Mouse (Mus musculus) embryonic facial prominence, embryonic 14.5 days (tissue): ENCODE data around the gene Ctdsp1. TPM values are rescaled to one million over a fixed set of nuclear protein-coding genes. Genes with fewer than 3 reads are reported as not detected.

Source experiments
- ATAC-seq: fragments of 200-750 bp; cut with Nextera tagmentation; 2 replicates; pipeline ENCODE4 v1.8.0; 2017; ENCODE audit warnings: low read depth, moderate number of reproducible peaks, moderate TSS enrichment
- DNase-seq: peaks from one replicate; pipeline ENCODE4 v3.0.0-alpha.2; 2015; ENCODE audit warnings: low spot score
- H3K27ac ChIP-seq: fragments of 300-500 bp; sonication (generic); replicated peaks from 2 replicates; pipeline ENCODE4 v1.5.1; 2014; ENCODE audit warnings: low read depth, mild to moderate bottlenecking, low read length, moderate library complexity
- H3K27me3 ChIP-seq: fragments of 300-500 bp; sonication (generic); replicated peaks from 2 replicates; pipeline ENCODE4 v1.6.1; 2014; ENCODE audit warnings: low read length; ENCODE audit not compliant: control insufficient read depth, insufficient read depth
- H3K36me3 ChIP-seq: fragments of 300-500 bp; sonication (generic); 2 replicates; pipeline ENCODE4 v1.6.1; 2014; ENCODE audit warnings: low read length, mixed read lengths; ENCODE audit not compliant: control insufficient read depth, insufficient read depth
- H3K4me1 ChIP-seq: fragments of 300-500 bp; sonication (generic); 2 replicates; pipeline ENCODE4 v1.6.1; 2014; ENCODE audit warnings: antibody characterized with exemption, low read length; ENCODE audit not compliant: control insufficient read depth, insufficient read depth
- H3K4me2 ChIP-seq: fragments of 300-500 bp; sonication (generic); 2 replicates; pipeline ENCODE4 v1.6.1; 2014; ENCODE audit warnings: low read depth, mild to moderate bottlenecking, low read length, moderate library complexity, mixed read lengths
- H3K4me3 ChIP-seq: fragments of 300-500 bp; sonication (generic); 2 replicates; pipeline ENCODE4 v1.5.1; 2014; ENCODE audit warnings: low read depth, mild to moderate bottlenecking, low read length
- H3K9ac ChIP-seq: fragments of 300-500 bp; sonication (generic); 2 replicates; pipeline ENCODE4 v1.6.1; 2014; ENCODE audit warnings: low read depth, mild to moderate bottlenecking, low read length, moderate library complexity, mixed read lengths
- H3K9me3 ChIP-seq: fragments of 300-500 bp; sonication (generic); 2 replicates; pipeline ENCODE4 v1.6.1; 2016; ENCODE audit warnings: low read length; ENCODE audit not compliant: control insufficient read depth
- WGBS: fragments of 180-500 bp; shearing (Covaris S2); extraction: QIAGEN DNeasy Blood & Tissue Kit; methylation state at CpG from one replicate; pipeline ENCODE4 v1.1.7; 2014; 5-methylcytosine and 5-hydroxymethylcytosine counted together
- polyA plus RNA-seq: library from polyadenylated mRNA; unstranded; fragments of >200 nt; fragmentation: Nextera tagmentation; extraction: Ambion mirVana; gene quantifications from 2 replicates; pipeline ENCODE4 v1.2.1, GENCODE M21; 2014

Ctdsp1 gene
- polyA plus RNA-seq, 1 experiment from 2014 or later, result 83.7 TPM

- Histone ChIP-seq H3K4me1 (no peaks in the 10 kb centered on the region), H3K9me3 (no peaks in the 10 kb centered on the region), H3K4me2 (no peak overlapping the region), H3K9ac (no peak overlapping the region), H3K36me3 (no peaks in the 10 kb centered on the region), H3K27ac (no peak overlapping the region), H3K27me3 (no peaks in the 10 kb centered on the region), H3K4me3 (no peak overlapping the region)
- WGBS, result 47% methylated on average over 4 of the region's 4 CpGs
- DNase-seq, result peak; percentile 24
- no peak for ATAC-seq
These were observed 23.8 kb downstream of the Ctdsp1 start for GRCm38 (mm10) chr1:74415143-74415542.

GRCm38 (mm10) chr1:74418747-74419439 is 27.6 kb downstream of the Ctdsp1 start:
- Histone ChIP-seq H3K27ac (no peak overlapping the region), H3K27me3 (no peaks in the 10 kb centered on the region), H3K9ac (no peak overlapping the region), H3K36me3 (no peaks in the 10 kb centered on the region), H3K4me2 (no peak overlapping the region), H3K9me3 (no peaks in the 10 kb centered on the region), H3K4me3 (no peak overlapping the region), H3K4me1 (no peaks in the 10 kb centered on the region)
- ATAC-seq (0 out of 2 replicates have a peak, but pooled peaks have one; percentile 13), DNase-seq (no peak)
- 76% methylated on average over 17 of the region's 17 CpGs for WGBS

- Histone ChIP-seq H3K27ac (no peak overlapping the region), H3K27me3 (no peaks in the 10 kb centered on the region), H3K4me2 (no peak overlapping the region), H3K36me3 (no peaks in the 10 kb centered on the region), H3K4me1 (no peaks in the 10 kb centered on the region), H3K4me3 (no peak overlapping the region), H3K9me3 (no peaks in the 10 kb centered on the region), H3K9ac (no peak overlapping the region)
- DNase-seq (no peak), ATAC-seq (no peak)
- 61% methylated on average over 9 of the region's 9 CpGs for WGBS
These were observed 28.1 kb downstream of the Ctdsp1 start for GRCm38 (mm10) chr1:74419440-74419794.

- no peak overlapping the region for H3K9ac ChIP-seq
- 19% methylated on average over 8 of the region's 8 CpGs for WGBS
- H3K27me3 ChIP-seq, result no peaks in the 10 kb centered on the region
- no peaks in the 10 kb centered on the region for H3K9me3 ChIP-seq
- no peaks in the 10 kb centered on the region for H3K36me3 ChIP-seq
- H3K4me2 ChIP-seq, result no peak overlapping the region
- DNase-seq (peak; percentile 8), ATAC-seq (no peak)
- H3K4me1 ChIP-seq, result no peaks in the 10 kb centered on the region
- H3K4me3 ChIP-seq, result no peak overlapping the region
- H3K27ac ChIP-seq, result no peak overlapping the region
These were observed 31.8 kb downstream of the Ctdsp1 start for GRCm38 (mm10) chr1:74423147-74423546.

GRCm38 (mm10) chr1:74425845-74426244 is 34.5 kb downstream of the Ctdsp1 start:
- H3K9ac ChIP-seq, result no peak overlapping the region
- no peak for ATAC-seq
- no peaks in the 10 kb centered on the region for H3K4me1 ChIP-seq

GRCm38 (mm10) chr1:74433220-74433619 is 41.9 kb downstream of the Ctdsp1 start:
- no peaks in the 10 kb centered on the region for H3K9me3 ChIP-seq
- H3K4me2 ChIP-seq, result no peak overlapping the region
- peaks cover 47% of the 10 kb centered on the region for H3K36me3 ChIP-seq
- ATAC-seq (no peak), DNase-seq (no peak)
- H3K27ac ChIP-seq, result no peak overlapping the region
- H3K4me1 ChIP-seq, result no peaks in the 10 kb centered on the region
- WGBS, result 92% methylated on average over 6 of the region's 6 CpGs
- H3K9ac ChIP-seq, result no peak overlapping the region
- H3K27me3 ChIP-seq, result no peaks in the 10 kb centered on the region
- no peak overlapping the region for H3K4me3 ChIP-seq

More at GRCm38 (mm10) chr1:74425845-74426244, 34.5 kb downstream of the Ctdsp1 start:
- Histone ChIP-seq H3K9me3 (no peaks in the 10 kb centered on the region), H3K27ac (no peak overlapping the region), H3K4me3 (no peak overlapping the region), H3K27me3 (no peaks in the 10 kb centered on the region), H3K36me3 (no peaks in the 10 kb centered on the region), H3K4me2 (no peak overlapping the region)
- DNase-seq, result no peak
- WGBS, result 57% methylated on average over 7 of the region's 7 CpGs

- H3K9me3 ChIP-seq, result no peaks in the 10 kb centered on the region
- WGBS, result 54% methylated on average over 5 of the region's 5 CpGs
- peaks cover 60% of the 10 kb centered on the region for H3K36me3 ChIP-seq
- no peak overlapping the region for H3K9ac ChIP-seq
- no peaks in the 10 kb centered on the region for H3K4me1 ChIP-seq
- H3K27me3 ChIP-seq, result no peaks in the 10 kb centered on the region
- ATAC-seq (no peak), DNase-seq (no peak)
- H3K4me3 ChIP-seq, result no peak overlapping the region
- no peak overlapping the region for H3K4me2 ChIP-seq
- no peak overlapping the region for H3K27ac ChIP-seq
These were observed 43.3 kb downstream of the Ctdsp1 start for GRCm38 (mm10) chr1:74434596-74434995.

GRCm38 (mm10) chr1:74435563-74435962 is 44.3 kb downstream of the Ctdsp1 start:
- H3K27ac ChIP-seq, result no peak overlapping the region
- DNase-seq, result no peak
- H3K4me2 ChIP-seq, result no peak overlapping the region
- no peaks in the 10 kb centered on the region for H3K4me1 ChIP-seq
- ATAC-seq, result no peak
- H3K4me3 ChIP-seq, result no peak overlapping the region
- WGBS, result 88% methylated on average over 6 of the region's 6 CpGs
- peaks cover 64% of the 10 kb centered on the region for H3K36me3 ChIP-seq
- no peaks in the 10 kb centered on the region for H3K27me3 ChIP-seq
- no peaks in the 10 kb centered on the region for H3K9me3 ChIP-seq
- no peak overlapping the region for H3K9ac ChIP-seq
